Mouse (Mus musculus) heart, embryonic 14.5 days (tissue): ENCODE measurements around the gene Ampd2. TPM values are rescaled to one million over a fixed set of nuclear protein-coding genes. Genes with fewer than 3 reads are reported as not detected.

ENCODE experiments used
- ATAC-seq: fragments of 200-750 bp; cut with Nextera tagmentation; 2 replicates; pipeline ENCODE4 v1.8.0; 2017; ENCODE audit warnings: low read depth, moderate TSS enrichment; ENCODE audit not compliant: insufficient number of reproducible peaks, insufficient read depth, low FRiP score
- H3K27ac ChIP-seq, 2 experiments: fragments of 200-500 bp in 1 of 2; fragments of 300-500 bp in 1 of 2; sonication (generic) in 1 of 2; replicated peaks in 1 of 2; 2 replicates each; pipeline ENCODE4 v1.5.1; 2012 to 2014; ENCODE audit warnings: low read depth in 2 of 2, low read length in 2 of 2, control low read depth in 1 of 2, mild to moderate bottlenecking in 1 of 2, mixed read lengths in 1 of 2; ENCODE audit not compliant: control insufficient read depth in 1 of 2, insufficient read depth in 1 of 2
- H3K27me3 ChIP-seq: fragments of 300-500 bp; sonication (generic); 2 replicates; pipeline ENCODE4 v1.6.1; 2014; ENCODE audit warnings: mild to moderate bottlenecking, low read length, control low read depth; ENCODE audit not compliant: control insufficient read depth, insufficient read depth
- H3K36me3 ChIP-seq: fragments of 300-500 bp; sonication (generic); 2 replicates; pipeline ENCODE4 v1.6.1; 2014; ENCODE audit warnings: mild to moderate bottlenecking, control low read depth, low read length, mixed read lengths; ENCODE audit not compliant: control insufficient read depth, insufficient read depth
- H3K4me1 ChIP-seq, 2 experiments: fragments of 200-500 bp in 1 of 2; fragments of 300-500 bp in 1 of 2; sonication (generic) in 1 of 2; 2 replicates each; pipeline ENCODE4 v1.6.1; 2012 to 2014; ENCODE audit warnings: low read length in 2 of 2, control low read depth in 1 of 2, mixed read lengths in 1 of 2; ENCODE audit not compliant: control insufficient read depth in 2 of 2, insufficient read depth in 2 of 2
- H3K4me2 ChIP-seq: fragments of 300-500 bp; sonication (generic); 2 replicates; pipeline ENCODE4 v1.6.1; 2014; ENCODE audit warnings: mild to moderate bottlenecking, low read length
- H3K4me3 ChIP-seq, 2 experiments: fragments of 200-500 bp in 1 of 2; fragments of 300-500 bp in 1 of 2; sonication (generic) in 1 of 2; 2 replicates each; pipeline ENCODE4 v1.5.1; 2012 to 2014; ENCODE audit warnings: low read length in 2 of 2, mild to moderate bottlenecking in 2 of 2, control low read depth in 1 of 2, low read depth in 1 of 2, moderate library complexity in 1 of 2; ENCODE audit not compliant: control insufficient read depth in 1 of 2, insufficient read depth in 1 of 2
- H3K9ac ChIP-seq: fragments of 300-500 bp; sonication (generic); 2 replicates; pipeline ENCODE4 v1.6.1; 2014; ENCODE audit warnings: mild to moderate bottlenecking, low read length
- H3K9me3 ChIP-seq: fragments of 300-500 bp; sonication (generic); 2 replicates; pipeline ENCODE4 v1.6.1; 2016; ENCODE audit warnings: low read length, control low read depth; ENCODE audit not compliant: control insufficient read depth
- WGBS: fragments of 180-500 bp; shearing (Covaris S2); extraction: QIAGEN DNeasy Blood & Tissue Kit; methylation state at CpG from one replicate; pipeline ENCODE4 v1.1.7; 2014; 5-methylcytosine and 5-hydroxymethylcytosine counted together
- polyA plus RNA-seq: library from polyadenylated mRNA; unstranded; fragments of >200 nt; fragmentation: Nextera tagmentation; extraction: Ambion mirVana; gene quantifications from 2 replicates; pipeline ENCODE4 v1.2.1, GENCODE M21; 2014

Gene Ampd2
- polyA plus RNA-seq, 1 experiment from 2014 or later = 20.3 TPM

DNA sequence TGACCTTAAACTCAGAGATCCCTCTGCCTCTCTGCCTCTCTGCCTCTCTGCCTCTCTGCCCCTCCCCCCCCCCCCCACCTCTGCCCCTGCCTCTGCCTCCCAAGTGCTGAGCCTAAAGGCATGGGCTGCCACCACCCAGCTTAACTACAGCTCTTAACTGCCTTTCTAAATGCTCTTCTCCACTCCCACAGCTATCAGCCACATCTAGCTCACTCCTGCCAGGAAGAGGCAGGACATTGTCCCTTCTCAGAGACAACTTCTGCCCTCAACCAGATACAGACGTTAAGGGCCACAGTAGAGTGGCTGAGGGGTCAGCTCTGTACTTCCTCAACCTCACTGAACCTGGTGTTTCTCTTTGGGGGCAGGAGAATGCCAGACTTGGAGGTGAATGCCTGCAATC, 17.6 kb downstream of the Ampd2 start:
- Histone ChIP-seq H3K27me3 (no peaks in the 10 kb centered on the region), H3K36me3 (no peaks in the 10 kb centered on the region; the same call in 1 of the 2 replicates), H3K4me1 (peaks cover 5% of the 10 kb centered on the region in 2 experiments; a peak in 1 of 4 replicates), H3K27ac (no peak overlapping the region), H3K4me2 (no peak overlapping the region), H3K9me3 (no peaks in the 10 kb centered on the region), H3K4me3 (no peak overlapping the region), H3K9ac (no peak overlapping the region)
- no peak for ATAC-seq
- 5% methylated on average over 1 of the region's 1 CpGs for WGBS

DNA sequence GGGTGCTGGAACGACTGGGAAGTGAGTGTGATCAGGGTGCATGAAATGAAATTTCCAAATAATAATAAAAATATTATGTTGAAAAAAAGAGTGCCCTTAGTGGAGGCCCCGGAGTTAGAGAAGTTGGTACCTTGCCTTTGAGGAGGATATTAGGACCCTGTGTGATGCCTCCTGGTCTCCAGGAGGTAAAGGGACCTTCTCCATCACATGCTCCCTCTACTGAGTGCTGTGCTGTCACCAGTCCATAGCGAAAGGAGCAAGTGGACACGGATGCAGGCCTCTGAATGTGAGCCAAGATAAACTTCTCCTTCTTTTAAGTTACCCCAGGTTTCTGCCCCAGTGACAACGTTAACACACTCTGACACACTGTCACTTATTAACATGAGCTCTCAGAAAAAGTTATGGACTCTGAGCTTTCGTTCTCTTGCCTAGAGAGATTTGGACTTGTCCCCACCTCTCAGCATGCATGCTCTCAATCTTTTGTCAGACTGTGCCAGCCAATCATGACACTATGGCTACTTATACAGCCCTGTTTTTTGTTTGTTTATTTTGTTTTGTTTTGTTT, 19.0 kb downstream of the Ampd2 start:
- H3K4me1 ChIP-seq = peaks cover 5% of the 10 kb centered on the region in 2 experiments; a peak in 1 of 4 replicates
- H3K27me3 ChIP-seq = no peaks in the 10 kb centered on the region
- H3K9ac ChIP-seq = no peak overlapping the region
- no peak overlapping the region for H3K4me2 ChIP-seq
- no peak for ATAC-seq
- H3K36me3 ChIP-seq = no peaks in the 10 kb centered on the region
- H3K27ac ChIP-seq = no peak overlapping the region
- no peak overlapping the region for H3K4me3 ChIP-seq
- H3K9me3 ChIP-seq = no peaks in the 10 kb centered on the region
- WGBS = 56% methylated on average over 6 of the region's 6 CpGs

DNA sequence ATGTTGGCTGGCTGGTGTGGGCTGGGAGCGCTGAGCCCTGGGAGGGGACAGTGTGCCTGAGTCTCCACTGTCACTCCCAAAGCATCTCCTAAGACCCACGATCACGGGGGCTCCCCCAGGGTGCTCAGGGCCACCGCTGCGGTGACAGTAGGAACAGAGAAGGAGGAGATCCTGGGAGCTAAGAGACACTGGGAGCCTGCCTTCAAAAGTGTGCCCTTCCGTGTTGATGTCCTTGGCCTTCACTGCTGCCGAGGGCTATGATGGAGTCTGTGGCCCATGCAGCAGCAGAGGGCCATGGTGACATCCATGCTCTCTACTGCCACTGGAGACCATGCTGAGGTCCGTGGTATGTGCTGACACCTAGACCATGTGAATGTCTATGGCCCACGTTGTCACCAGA, 20.9 kb downstream of the Ampd2 start:
- no peak overlapping the region for H3K4me2 ChIP-seq
- H3K9me3 ChIP-seq = no peaks in the 10 kb centered on the region
- H3K27ac ChIP-seq = no peak overlapping the region
- no peak for ATAC-seq
- WGBS = 74% methylated on average over 9 of the region's 9 CpGs
- H3K27me3 ChIP-seq = no peaks in the 10 kb centered on the region
- H3K4me3 ChIP-seq = no peak overlapping the region
- H3K4me1 ChIP-seq = peaks cover 4 to 5% of the 10 kb centered on the region in 2 experiments; a peak in 1 of 4 replicates
- H3K9ac ChIP-seq = no peak overlapping the region
- H3K36me3 ChIP-seq = no peaks in the 10 kb centered on the region

DNA sequence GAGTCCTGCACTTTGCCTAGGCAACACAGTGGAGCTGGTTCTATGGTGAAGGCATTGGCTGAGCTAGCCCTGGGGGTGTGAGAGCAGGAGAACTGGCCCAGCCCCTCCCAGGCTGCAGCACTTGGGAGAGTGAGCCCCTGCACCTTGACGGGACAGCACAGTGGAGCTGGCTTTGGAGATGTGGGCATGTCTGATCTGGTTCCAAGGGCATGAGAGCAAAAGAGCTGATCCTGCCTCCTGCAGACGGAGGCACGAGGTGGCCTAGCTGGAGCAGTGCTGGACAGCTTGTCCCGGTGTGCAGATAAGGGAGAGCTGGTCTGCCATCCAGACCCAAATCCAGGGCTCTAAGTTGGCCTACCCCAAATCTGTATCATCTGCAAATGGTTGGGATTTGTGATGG, 21.8 kb downstream of the Ampd2 start:
- Histone ChIP-seq H3K9me3 (no peaks in the 10 kb centered on the region), H3K36me3 (no peaks in the 10 kb centered on the region), H3K4me2 (no peak overlapping the region), H3K27me3 (no peaks in the 10 kb centered on the region), H3K27ac (no peak overlapping the region), H3K4me1 (peaks cover 1 to 3% of the 10 kb centered on the region in 2 experiments; a peak in 1 of 4 replicates), H3K4me3 (no peak overlapping the region), H3K9ac (no peak overlapping the region)
- 37% methylated on average over 4 of the region's 4 CpGs for whole genome bisulfite sequencing
- peak; percentile 16; the same call in 1 of the 2 replicates for ATAC-seq

DNA sequence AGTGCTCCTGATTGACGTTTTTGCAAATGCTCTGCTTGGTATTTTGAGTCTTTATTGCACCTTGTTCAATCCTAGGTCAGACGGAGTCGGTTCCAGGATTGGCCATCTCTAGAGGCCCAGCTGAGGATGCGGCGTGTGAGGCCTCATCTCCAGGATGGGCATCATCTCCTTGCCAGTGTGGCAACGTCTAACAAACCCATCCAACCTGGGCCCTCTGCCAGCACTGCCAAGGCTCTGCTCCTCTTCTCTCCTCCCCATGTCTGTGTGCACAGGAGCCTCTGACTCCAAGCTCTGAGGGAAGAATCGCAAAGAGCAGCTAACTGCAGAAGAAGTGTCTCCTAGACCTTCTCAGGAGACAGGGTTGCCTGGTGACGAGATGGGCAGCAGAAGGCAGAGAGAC, 23.8 kb downstream of the Ampd2 start:
- no peak for ATAC-seq
- H3K9me3 ChIP-seq = no peaks in the 10 kb centered on the region
- H3K27ac ChIP-seq = no peak overlapping the region
- no peaks in the 10 kb centered on the region for H3K36me3 ChIP-seq
- H3K4me1 ChIP-seq = no peaks in the 10 kb centered on the region
- WGBS = 73% methylated on average over 8 of the region's 8 CpGs
- H3K27me3 ChIP-seq = no peaks in the 10 kb centered on the region
- no peak overlapping the region for H3K4me2 ChIP-seq
- H3K9ac ChIP-seq = no peak overlapping the region
- no peak overlapping the region for H3K4me3 ChIP-seq

DNA sequence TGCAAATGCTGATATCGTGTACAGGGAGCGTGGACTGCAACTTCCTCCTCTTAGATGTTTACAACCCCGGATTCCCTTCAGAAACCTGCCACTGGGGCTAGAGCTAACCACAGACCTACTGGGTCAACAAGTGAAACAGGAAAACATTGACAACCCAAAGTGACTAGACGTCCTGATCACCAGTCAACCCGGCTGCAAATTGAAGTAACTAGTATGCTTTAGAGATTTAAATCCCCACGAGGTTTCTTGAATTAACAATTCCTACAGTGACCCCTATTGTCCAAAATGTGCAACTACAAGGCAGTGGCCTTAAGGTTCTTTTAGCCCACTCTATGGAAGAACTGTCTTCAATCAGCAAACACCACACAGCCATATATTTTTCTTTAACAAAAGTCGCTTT, 25.0 kb downstream of the Ampd2 start:
- no peaks in the 10 kb centered on the region for H3K27me3 ChIP-seq
- H3K9me3 ChIP-seq = no peaks in the 10 kb centered on the region
- no peak overlapping the region for H3K4me3 ChIP-seq
- 18% methylated on average over 7 of the region's 7 CpGs for WGBS
- no peak overlapping the region for H3K9ac ChIP-seq
- ATAC-seq = no peak
- no peaks in the 10 kb centered on the region for H3K36me3 ChIP-seq
- peak overlapping the region; percentile 28 for H3K4me2 ChIP-seq
- no peak overlapping the region for H3K27ac ChIP-seq
- H3K4me1 ChIP-seq = no peaks in the 10 kb centered on the region

DNA sequence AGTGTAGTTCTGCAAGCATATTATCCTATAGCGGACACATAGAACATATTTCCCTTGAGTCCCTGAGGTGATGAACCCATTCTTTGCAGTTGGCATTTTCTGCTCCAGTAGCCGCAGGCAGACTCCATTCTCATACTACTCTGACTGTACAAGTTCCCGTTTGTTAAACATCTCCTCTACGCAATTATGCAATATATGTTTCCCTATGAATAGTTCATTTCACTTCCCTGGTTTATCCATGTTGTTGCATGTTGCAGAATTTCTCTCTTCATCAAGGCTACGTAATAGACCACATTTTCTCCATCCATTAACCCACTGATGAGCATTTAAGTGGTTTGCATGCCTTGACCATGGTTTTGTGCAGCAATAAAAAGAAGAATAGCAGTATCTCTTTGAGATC, 36.0 kb downstream of the Ampd2 start:
- Histone ChIP-seq H3K9me3 (no peaks in the 10 kb centered on the region), H3K36me3 (no peaks in the 10 kb centered on the region), H3K4me2 (no peak overlapping the region), H3K4me3 (no peak overlapping the region), H3K27ac (no peak overlapping the region), H3K4me1 (no peaks in the 10 kb centered on the region; a peak in 1 of 4 replicates), H3K27me3 (no peaks in the 10 kb centered on the region), H3K9ac (no peak overlapping the region)
- 84% methylated on average over 5 of the region's 5 CpGs for WGBS
- ATAC-seq = no peak

DNA sequence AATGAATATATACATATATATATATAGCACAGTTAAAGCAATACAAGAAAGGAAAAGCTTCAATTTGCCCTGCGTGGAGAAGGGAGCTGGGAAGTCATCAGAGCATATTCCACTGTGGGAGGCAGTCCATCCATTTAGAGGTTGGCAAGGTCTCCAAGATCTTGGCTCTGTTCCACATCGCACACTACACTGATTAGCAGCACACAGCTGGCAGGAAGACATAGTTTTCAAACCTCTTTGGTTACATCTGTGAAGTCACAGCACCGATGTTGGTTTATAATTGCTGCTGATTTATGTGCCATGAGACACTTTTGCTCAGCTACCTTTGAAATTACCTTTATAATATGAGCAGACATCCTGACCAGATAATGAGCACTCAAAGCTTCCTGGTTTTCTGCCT, 38.1 kb downstream of the Ampd2 start:
- Histone ChIP-seq H3K4me1 (peaks cover 6 to 7% of the 10 kb centered on the region in 2 experiments), H3K9ac (no peak overlapping the region), H3K9me3 (no peaks in the 10 kb centered on the region), H3K4me3 (no peak overlapping the region), H3K4me2 (no peak overlapping the region), H3K27ac (no peak overlapping the region), H3K27me3 (no peaks in the 10 kb centered on the region), H3K36me3 (no peaks in the 10 kb centered on the region)
- no peak for ATAC-seq
- 49% methylated on average over 3 of the region's 3 CpGs for WGBS
